Mouse (Mus musculus): ENCODE results near the gene Wdr60. TPM values are rescaled to one million over a fixed set of nuclear protein-coding genes. Genes with fewer than 3 reads are reported as not detected.

Wdr60 gene
- total and polyA plus RNA-seq, 3 experiments: 13.5 to 68.6 (median 30.0) TPM

DNA sequence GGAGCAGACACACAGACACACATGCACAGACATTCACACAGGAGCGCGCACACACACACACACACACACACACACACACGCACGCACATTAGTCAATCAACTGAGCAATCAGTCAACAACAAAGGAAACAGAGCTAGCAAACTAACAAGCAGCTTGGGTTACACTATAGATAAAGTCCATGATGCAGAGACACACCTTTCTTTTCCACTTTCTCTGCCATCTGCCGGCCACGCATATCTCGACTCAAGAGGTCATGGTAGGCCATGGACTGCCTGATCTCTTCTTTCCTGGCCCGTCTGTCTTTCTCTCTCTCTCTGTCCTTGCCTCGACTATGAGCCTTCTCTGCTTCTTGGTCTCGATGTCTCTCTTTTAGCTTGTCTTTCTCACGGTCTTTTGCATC is 7.2 kb downstream of the Wdr60 start:
- ATAC-seq (ENCODE audit: extremely low read depth, insufficient number of reproducible peaks, low FRiP score, poor library complexity, severe bottlenecking): no peak
- no peak for TF ChIP-seq TAL1 (conservative IDR thresholded peaks at IDR 0.05; ENCODE audit: low read depth, low read length)
- no peak for TF ChIP-seq POLR2AphosphoS5 (IDR thresholded peaks at IDR 0.05; ENCODE audit: insufficient replicate concordance, low read depth, low read length)
- no peak for TF ChIP-seq CTCF (IDR thresholded peaks at IDR 0.05; ENCODE audit: low read depth, low read length)
- TF ChIP-seq GATA1 (IDR thresholded peaks at IDR 0.05; ENCODE audit: borderline replicate concordance, low read length): no peak
- TF ChIP-seq GATA2 (IDR thresholded peaks at IDR 0.05; ENCODE audit: borderline replicate concordance, low read depth, low read length): no peak

GRCm38 (mm10) chr12:116254652-116255051 is 8.2 kb downstream of the Wdr60 start:
- ATAC-seq (ENCODE audit: extremely low read depth, insufficient number of reproducible peaks, low FRiP score, poor library complexity, severe bottlenecking) (peak; percentile 100), DNase-seq (ENCODE audit: low spot score) (peak; percentile 59)
- no peak for TF ChIP-seq CTCF (IDR thresholded peaks at IDR 0.05; ENCODE audit: low read depth, low read length)
- TF ChIP-seq GATA2 (IDR thresholded peaks at IDR 0.05; ENCODE audit: borderline replicate concordance, low read depth, low read length): peak; percentile 93; the same call in 1 of the 2 replicates
- TF ChIP-seq GATA1 (IDR thresholded peaks at IDR 0.05; ENCODE audit: borderline replicate concordance, low read length): no peak
- TF ChIP-seq TAL1 (conservative IDR thresholded peaks at IDR 0.05; ENCODE audit: low read depth, low read length): no peak
- no peak for TF ChIP-seq POLR2AphosphoS5 (IDR thresholded peaks at IDR 0.05; ENCODE audit: insufficient replicate concordance, low read depth, low read length)

More for the DNA sequence above, 7.2 kb downstream of the Wdr60 start:
- H3K4me3 ChIP-seq (ENCODE audit: low read depth, low read length): no peak overlapping the region
- H3K9me3 ChIP-seq (replicated peaks): no peaks in the 10 kb centered on the region
- peaks cover 26% of the 10 kb centered on the region for H3K4me1 ChIP-seq (ENCODE audit: insufficient read depth, low read depth, low read length)
- DNase-seq (ENCODE audit: low spot score): no peak
- H3K36me3 ChIP-seq (replicated peaks): peaks cover 39% of the 10 kb centered on the region
- no peaks in the 10 kb centered on the region for H3K27me3 ChIP-seq (ENCODE audit: insufficient read depth, low read length)

DNA sequence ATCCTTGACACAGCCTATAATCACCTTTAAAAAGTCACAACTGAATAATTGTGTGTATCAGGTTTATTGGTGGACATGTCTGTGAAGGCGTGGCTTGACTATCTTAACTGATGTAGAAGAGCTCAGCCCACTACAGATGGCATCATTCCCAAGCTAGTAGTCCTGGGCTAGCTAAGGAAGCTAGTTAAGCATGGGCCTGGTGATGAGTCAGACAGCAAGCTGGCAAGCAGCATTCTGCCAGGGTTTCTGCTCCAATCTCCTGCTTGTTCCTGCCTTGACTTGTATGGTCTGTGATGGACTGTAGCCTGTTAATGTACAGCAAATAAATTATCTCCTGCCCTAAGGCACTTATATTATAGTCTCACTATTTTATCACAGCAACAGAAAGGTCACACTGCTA is 18.2 kb downstream of the Wdr60 start:
- no peak for ATAC-seq (ENCODE audit: extremely low read depth, insufficient number of reproducible peaks, low FRiP score, poor library complexity, severe bottlenecking)
- Histone ChIP-seq H3K9me3 (replicated peaks) (no peaks in the 10 kb centered on the region), H3K4me1 (ENCODE audit: insufficient read depth, low read depth, low read length) (no peaks in the 10 kb centered on the region), H3K27me3 (ENCODE audit: insufficient read depth, low read length) (no peaks in the 10 kb centered on the region), H3K36me3 (replicated peaks) (peaks cover 64% of the 10 kb centered on the region), H3K4me3 (ENCODE audit: low read depth, low read length) (no peak overlapping the region)
- no peak for TF ChIP-seq POLR2AphosphoS5 (IDR thresholded peaks at IDR 0.05; ENCODE audit: insufficient replicate concordance, low read depth, low read length)
- TF ChIP-seq GATA2 (IDR thresholded peaks at IDR 0.05; ENCODE audit: borderline replicate concordance, low read depth, low read length): no peak
- no peak for TF ChIP-seq CTCF (IDR thresholded peaks at IDR 0.05; ENCODE audit: low read depth, low read length)
- TF ChIP-seq TAL1 (conservative IDR thresholded peaks at IDR 0.05; ENCODE audit: low read depth, low read length): no peak
- TF ChIP-seq GATA1 (IDR thresholded peaks at IDR 0.05; ENCODE audit: borderline replicate concordance, low read length): no peak
- DNase-seq (ENCODE audit: low spot score): no peak

More at GRCm38 (mm10) chr12:116254652-116255051, 8.2 kb downstream of the Wdr60 start:
- Histone ChIP-seq H3K4me1 (ENCODE audit: insufficient read depth, low read depth, low read length) (peaks cover 26% of the 10 kb centered on the region), H3K36me3 (replicated peaks) (peaks cover 39% of the 10 kb centered on the region), H3K9me3 (replicated peaks) (no peaks in the 10 kb centered on the region), H3K4me3 (ENCODE audit: low read depth, low read length) (peak overlapping the region; percentile 44; the same call in 1 of the 2 replicates), H3K27me3 (ENCODE audit: insufficient read depth, low read length) (no peaks in the 10 kb centered on the region)

- H3K36me3 ChIP-seq (replicated peaks): peaks cover 49% of the 10 kb centered on the region
- peaks cover 2% of the 10 kb centered on the region; the same call in 1 of the 2 replicates for H3K4me1 ChIP-seq (ENCODE audit: insufficient read depth, low read depth, low read length)
- DNase-seq (ENCODE audit: low spot score) (no peak), ATAC-seq (ENCODE audit: extremely low read depth, insufficient number of reproducible peaks, low FRiP score, poor library complexity, severe bottlenecking) (no peak)
- no peaks in the 10 kb centered on the region for H3K27me3 ChIP-seq (ENCODE audit: insufficient read depth, low read length)
- no peak for TF ChIP-seq POLR2AphosphoS5 (IDR thresholded peaks at IDR 0.05; ENCODE audit: insufficient replicate concordance, low read depth, low read length)
- H3K4me3 ChIP-seq (ENCODE audit: low read depth, low read length): no peak overlapping the region
- H3K9me3 ChIP-seq (replicated peaks): no peaks in the 10 kb centered on the region
These were observed 24.0 kb downstream of the Wdr60 start for GRCm38 (mm10) chr12:116238803-116239202.

- H3K4me1 ChIP-seq (ENCODE audit: insufficient read depth, low read depth, low read length): peaks cover 2% of the 10 kb centered on the region; the same call in 1 of the 2 replicates
- TF ChIP-seq GATA1 (IDR thresholded peaks at IDR 0.05; ENCODE audit: borderline replicate concordance, low read length): no peak
- TF ChIP-seq CTCF (IDR thresholded peaks at IDR 0.05; ENCODE audit: low read depth, low read length): no peak
- no peak for TF ChIP-seq GATA2 (IDR thresholded peaks at IDR 0.05; ENCODE audit: borderline replicate concordance, low read depth, low read length)
- no peak for TF ChIP-seq TAL1 (conservative IDR thresholded peaks at IDR 0.05; ENCODE audit: low read depth, low read length)
- TF ChIP-seq POLR2AphosphoS5 (IDR thresholded peaks at IDR 0.05; ENCODE audit: insufficient replicate concordance, low read depth, low read length): no peak
- no peak for ATAC-seq (ENCODE audit: extremely low read depth, insufficient number of reproducible peaks, low FRiP score, poor library complexity, severe bottlenecking)
- no peak for DNase-seq (ENCODE audit: low spot score)
- H3K27me3 ChIP-seq (ENCODE audit: insufficient read depth, low read length): no peaks in the 10 kb centered on the region
- no peak overlapping the region for H3K4me3 ChIP-seq (ENCODE audit: low read depth, low read length)
- H3K9me3 ChIP-seq (replicated peaks): no peaks in the 10 kb centered on the region
- peaks cover 48% of the 10 kb centered on the region for H3K36me3 ChIP-seq (replicated peaks)
These were observed 24.5 kb downstream of the Wdr60 start for GRCm38 (mm10) chr12:116238370-116238769.

DNA sequence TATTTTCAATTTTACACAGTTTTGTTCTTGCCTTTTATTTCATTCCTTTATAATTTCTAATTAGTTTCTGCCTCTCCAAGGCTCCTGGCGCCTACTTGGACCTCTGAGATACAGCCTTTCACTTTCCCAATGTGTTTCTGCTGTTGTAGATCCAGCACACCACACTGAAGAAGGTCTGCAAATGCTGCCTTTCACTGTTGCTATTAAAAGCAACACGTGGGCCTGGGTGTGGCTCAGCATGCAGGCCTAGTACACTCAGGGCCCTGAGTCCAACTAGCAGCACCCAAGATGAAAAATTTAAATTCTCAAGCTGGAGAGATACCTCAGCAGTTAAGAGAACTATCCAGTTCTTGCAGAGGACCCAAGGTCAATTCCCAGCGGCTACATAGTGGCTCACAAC is 26.2 kb downstream of the Wdr60 start:
- ATAC-seq (ENCODE audit: extremely low read depth, insufficient number of reproducible peaks, low FRiP score, poor library complexity, severe bottlenecking) (peak; percentile 56; the same call in 1 of the 2 replicates), DNase-seq (ENCODE audit: low spot score) (no peak)
- no peaks in the 10 kb centered on the region for H3K9me3 ChIP-seq (replicated peaks)
- no peaks in the 10 kb centered on the region for H3K27me3 ChIP-seq (ENCODE audit: insufficient read depth, low read length)
- TF ChIP-seq POLR2AphosphoS5 (IDR thresholded peaks at IDR 0.05; ENCODE audit: insufficient replicate concordance, low read depth, low read length) (no peak), GATA2 (IDR thresholded peaks at IDR 0.05; ENCODE audit: borderline replicate concordance, low read depth, low read length) (no peak), GATA1 (IDR thresholded peaks at IDR 0.05; ENCODE audit: borderline replicate concordance, low read length) (no peak), CTCF (IDR thresholded peaks at IDR 0.05; ENCODE audit: low read depth, low read length) (no peak), TAL1 (conservative IDR thresholded peaks at IDR 0.05; ENCODE audit: low read depth, low read length) (no peak)
- H3K4me1 ChIP-seq (ENCODE audit: insufficient read depth, low read depth, low read length): peaks cover 2% of the 10 kb centered on the region; the same call in 1 of the 2 replicates
- no peak overlapping the region for H3K4me3 ChIP-seq (ENCODE audit: low read depth, low read length)
- peaks cover 44% of the 10 kb centered on the region for H3K36me3 ChIP-seq (replicated peaks)
